Mouse (Mus musculus) thymus, postnatal 0 days (tissue): Measurements from ENCODE around the gene Denr. TPM values are rescaled to one million over a fixed set of nuclear protein-coding genes. Genes with fewer than 3 reads are reported as not detected.

Experiments
- DNase-seq: peaks from one replicate; pipeline ENCODE4 v3.0.0-alpha.2; 2015; ENCODE audit warnings: low spot score
- polyA plus RNA-seq: library from polyadenylated mRNA; unstranded; fragments of >200 nt; fragmentation: Nextera tagmentation; extraction: Ambion mirVana; gene quantifications from 2 replicates; pipeline ENCODE4 v1.2.1, GENCODE M21; 2015

Denr gene
- polyA plus RNA-seq, 1 experiment from 2014 or later, result 141 TPM

- DNase-seq, result no peak
Measured at GRCm38 (mm10) chr5:123969216-123969615, 62.2 kb downstream of the Denr start.

- no peak for DNase-seq
Measured at GRCm38 (mm10) chr5:123970576-123970975, 63.6 kb downstream of the Denr start.

GRCm38 (mm10) chr5:123972453-123972852 lies 65.5 kb downstream of the Denr start:
- DNase-seq, result no peak

DNA sequence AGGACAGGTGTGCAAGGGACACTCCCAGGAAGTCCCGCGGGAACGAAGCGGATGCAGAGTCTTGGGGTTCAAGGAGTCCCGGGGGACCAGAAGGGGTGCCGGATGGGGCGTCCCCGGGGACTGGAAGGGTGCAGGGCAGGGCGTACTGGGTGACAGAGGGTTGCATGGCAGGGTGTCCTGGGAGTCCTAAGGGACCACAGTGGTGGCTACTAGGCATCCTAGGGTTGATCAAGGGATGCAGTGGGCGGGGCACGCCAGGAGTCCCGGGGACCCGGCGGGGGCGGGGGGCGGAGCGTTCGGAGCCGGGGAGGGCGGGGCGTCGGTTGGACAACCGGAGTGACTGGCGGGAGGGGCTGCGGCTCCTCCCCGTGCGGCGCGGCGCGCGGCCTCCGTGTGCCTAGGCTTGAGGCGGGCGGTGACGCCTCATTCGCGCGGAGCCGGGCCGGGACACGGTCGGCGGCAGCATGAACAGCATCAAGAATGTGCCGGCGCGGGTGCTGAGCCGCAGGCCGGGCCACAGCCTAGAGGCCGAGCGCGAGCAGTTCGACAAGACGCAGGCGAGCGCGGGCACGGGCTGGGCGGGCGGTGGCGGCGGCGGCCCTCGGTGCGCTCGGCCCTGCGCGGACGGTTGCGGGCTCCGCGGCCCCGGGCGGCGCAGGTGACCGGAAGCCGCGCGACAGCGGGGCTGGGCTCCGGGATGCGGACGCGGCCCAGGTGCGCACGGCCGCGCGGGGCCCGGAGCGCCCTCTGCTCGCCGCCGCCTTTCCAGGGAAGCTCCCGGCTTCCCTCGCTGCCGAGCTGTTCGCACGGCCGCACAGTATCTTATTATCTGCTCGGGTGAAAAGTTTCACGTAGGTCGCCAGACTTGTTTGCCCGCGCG lies 66.6 kb downstream of the Denr start, which contains the start of gene Hip1r:
Hip1r (plus strand) TSS at position 330 of the 880 bp plus-strand sequence.
- peak; percentile 55 for DNase-seq

DNA sequence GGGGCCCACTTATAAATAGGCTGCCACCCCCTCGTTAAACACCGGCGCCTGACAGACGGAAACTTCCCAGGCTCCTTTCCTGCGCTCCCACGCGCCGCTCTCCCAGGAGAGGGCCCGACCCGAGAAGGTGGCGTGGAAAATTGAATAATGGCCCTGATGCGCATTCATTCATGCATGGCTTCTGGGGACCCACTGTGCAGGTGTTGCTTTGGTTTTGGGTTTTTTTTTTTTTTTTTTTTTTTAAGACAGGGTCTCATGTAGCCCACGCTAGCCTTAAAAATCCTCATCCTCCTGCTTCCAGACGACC lies 67.2 kb downstream of the Denr start:
- DNase-seq, result peak; percentile 7

- peak; percentile 30 for DNase-seq
Measured at GRCm38 (mm10) chr5:123974616-123975111, 67.7 kb downstream of the Denr start.

GRCm38 (mm10) chr5:123975668-123976180 lies 68.7 kb downstream of the Denr start:
- no peak for DNase-seq

- DNase-seq, result no peak
Measured at GRCm38 (mm10) chr5:123977231-123977630, 70.3 kb downstream of the Denr start.

DNA sequence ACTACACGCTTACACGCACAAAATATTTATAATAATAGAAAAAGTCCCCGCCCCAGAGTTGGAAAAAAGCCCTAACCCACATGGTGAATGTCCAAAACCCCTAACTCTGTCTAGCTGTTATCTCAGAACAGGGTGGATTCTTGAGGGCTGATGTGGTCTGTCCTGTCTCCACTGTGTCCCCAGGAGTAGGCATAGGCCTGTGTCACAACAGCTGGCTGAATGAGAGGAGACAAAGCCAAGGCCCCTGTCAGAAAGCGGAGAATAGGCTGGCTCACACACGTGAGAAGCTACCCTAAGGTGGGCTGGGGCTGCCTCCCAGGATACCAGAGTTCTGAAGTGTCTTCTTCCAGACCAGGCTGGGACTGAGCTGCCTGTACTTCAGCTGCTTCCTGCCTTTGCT lies 71.2 kb downstream of the Denr start:
- DNase-seq, result peak; percentile 9

Other genes starting within 250 kb of the Denr start
- gene Clip1, start 222.6 kb upstream of the Denr start, polyA plus RNA-seq, result 30.6 and 33.7 TPM in 2 replicates
- gene Zcchc8, start 186.1 kb upstream of the Denr start, polyA plus RNA-seq, result 83.8 and 86.3 TPM in 2 replicates
- 129 and 144 TPM in 2 replicates for gene Rsrc2, start 157.8 kb upstream of the Denr start, polyA plus RNA-seq
- 16.2 and 18.2 TPM in 2 replicates for gene Kntc1, start 157.5 kb upstream of the Denr start, polyA plus RNA-seq
- gene Hcar2, start 41.7 kb upstream of the Denr start, polyA plus RNA-seq, result 0.45 and 1.0 TPM in 2 replicates
- 0.27 and 0.38 TPM in 2 replicates for gene Hcar1, start 27.2 kb upstream of the Denr start, polyA plus RNA-seq
- gene Gm43518, start 20.2 kb downstream of the Denr start, polyA plus RNA-seq, result 1.0 and 1.5 TPM in 2 replicates
- 7.3 and 8.0 TPM in 2 replicates for gene Ccdc62, start 23.5 kb downstream of the Denr start, polyA plus RNA-seq
- 9.8 and 11.0 TPM in 2 replicates for gene Hip1r, start 66.5 kb downstream of the Denr start, polyA plus RNA-seq
- gene Vps37b, start 125.1 kb downstream of the Denr start, polyA plus RNA-seq, result 32.4 and 32.8 TPM in 2 replicates
- gene Abcb9, start 188.6 kb downstream of the Denr start, polyA plus RNA-seq, result 38.3 and 39.3 TPM in 2 replicates
- 35.6 and 41.8 TPM in 2 replicates for gene Ogfod2, start 205.1 kb downstream of the Denr start, polyA plus RNA-seq
- gene Arl6ip4, start 208.9 kb downstream of the Denr start, polyA plus RNA-seq, result 132 and 146 TPM in 2 replicates